Mouse (Mus musculus): ENCODE data around the gene Ube2dnl1. TPM values are rescaled to one million over a fixed set of nuclear protein-coding genes. Genes with fewer than 3 reads are reported as not detected.

Gene Ube2dnl1
- polyA plus RNA-seq (2016; fragmentation: Nextera tagmentation; extraction: Ambion mirVana): not detected in 2 replicates

GRCm38 (mm10) chrX:114904712-114905111 lies at the start of gene Ube2dnl1:
Ube2dnl1 (plus strand) TSS chrX:114905012.
- H3K27ac ChIP-seq: no peak within 1 kb of the TSS
- H3K27me3 ChIP-seq (ENCODE audit: low read depth, poor library complexity, severe bottlenecking): no peaks in the 10 kb centered on the region
- no peaks in the 10 kb centered on the region for H3K4me1 ChIP-seq
- H3K9me3 ChIP-seq (replicated peaks): no peaks in the 10 kb centered on the region
- DNase-seq (ENCODE audit: low spot score): no peak
- H3K4me3 ChIP-seq: no peak within 1 kb of the TSS
- no peaks in the 10 kb centered on the region for H3K36me3 ChIP-seq
- WGBS: 80% methylated on average over 5 of the region's 5 CpGs

GRCm38 (mm10) chrX:114895489-114895888 lies 9.3 kb upstream of the Ube2dnl1 start:
- Histone ChIP-seq H3K4me3 (no peak overlapping the region), H3K27ac (no peak overlapping the region), H3K36me3 (no peaks in the 10 kb centered on the region), H3K4me1 (no peaks in the 10 kb centered on the region), H3K9me3 (replicated peaks) (no peaks in the 10 kb centered on the region), H3K27me3 (ENCODE audit: low read depth, poor library complexity, severe bottlenecking) (no peaks in the 10 kb centered on the region)
- no peak for DNase-seq (ENCODE audit: low spot score)

- no peaks in the 10 kb centered on the region for H3K9me3 ChIP-seq (replicated peaks)
- no peaks in the 10 kb centered on the region for H3K4me1 ChIP-seq
- no peak for DNase-seq (ENCODE audit: low spot score)
- no peak overlapping the region for H3K27ac ChIP-seq
- H3K27me3 ChIP-seq (ENCODE audit: low read depth, poor library complexity, severe bottlenecking): no peaks in the 10 kb centered on the region
- no peaks in the 10 kb centered on the region for H3K36me3 ChIP-seq
- WGBS: 95% methylated on average over 3 of the region's 3 CpGs
- H3K4me3 ChIP-seq: no peak overlapping the region
Observed at GRCm38 (mm10) chrX:114897506-114897905, 7.3 kb upstream of the Ube2dnl1 start.

GRCm38 (mm10) chrX:114903391-114903790 lies 1.4 kb upstream of the Ube2dnl1 start:
- no peaks in the 10 kb centered on the region for H3K9me3 ChIP-seq (replicated peaks)
- H3K36me3 ChIP-seq: no peaks in the 10 kb centered on the region
- H3K4me1 ChIP-seq: no peaks in the 10 kb centered on the region
- H3K27me3 ChIP-seq (ENCODE audit: low read depth, poor library complexity, severe bottlenecking): no peaks in the 10 kb centered on the region
- no peak overlapping the region for H3K4me3 ChIP-seq
- no peak for DNase-seq (ENCODE audit: low spot score)
- no peak overlapping the region for H3K27ac ChIP-seq

- Histone ChIP-seq H3K4me1 (no peaks in the 10 kb centered on the region), H3K27ac (no peak within 1 kb of the TSS), H3K27me3 (ENCODE audit: low read depth, poor library complexity, severe bottlenecking) (no peaks in the 10 kb centered on the region), H3K36me3 (no peaks in the 10 kb centered on the region), H3K9me3 (replicated peaks) (no peaks in the 10 kb centered on the region), H3K4me3 (no peak within 1 kb of the TSS)
- no peak for DNase-seq (ENCODE audit: low spot score)
- 85% methylated on average over 1 of the region's 1 CpGs for WGBS
Observed at GRCm38 (mm10) chrX:114907282-114907681, 2.5 kb downstream of the Ube2dnl1 start, which contains the start of gene Ube2dnl2. Ube2dnl2 (plus strand) TSS chrX:114907582.

- no peak for DNase-seq (ENCODE audit: low spot score)
- Histone ChIP-seq H3K4me1 (no peaks in the 10 kb centered on the region), H3K27ac (no peak overlapping the region), H3K9me3 (replicated peaks) (no peaks in the 10 kb centered on the region), H3K36me3 (no peaks in the 10 kb centered on the region), H3K27me3 (ENCODE audit: low read depth, poor library complexity, severe bottlenecking) (no peaks in the 10 kb centered on the region), H3K4me3 (no peak overlapping the region)
- 40% methylated on average over 1 of the region's 1 CpGs for WGBS
Observed at GRCm38 (mm10) chrX:114955066-114955465, 50.3 kb downstream of the Ube2dnl1 start.

Other genes with a start within 250 kb of the Ube2dnl1 start
- gene Ube2dnl2, start 2.6 kb downstream of the Ube2dnl1 start, polyA plus RNA-seq (2016; fragmentation: Nextera tagmentation; extraction: Ambion mirVana): not detected in 2 replicates

Data from limb, embryonic 10.5 days (tissue).